Mouse (Mus musculus) ovary, adult 18-20 months (tissue): ENCODE results near the gene Eif4e.
A peak's percentile ranks its signal among the peaks of the same experiment; 100 is the strongest.
"Not testable (repeated sequence)": the region's sequence is repeated elsewhere in the genome, so short reads cannot be mapped to it uniquely, and the experiment has no call there.

ENCODE experiments used
- DNase-seq: peaks from one replicate; pipeline ENCODE4 v3.0.0; 2022; ENCODE audit warnings: low spot score, mixed read lengths

The Eif4e gene

DNA sequence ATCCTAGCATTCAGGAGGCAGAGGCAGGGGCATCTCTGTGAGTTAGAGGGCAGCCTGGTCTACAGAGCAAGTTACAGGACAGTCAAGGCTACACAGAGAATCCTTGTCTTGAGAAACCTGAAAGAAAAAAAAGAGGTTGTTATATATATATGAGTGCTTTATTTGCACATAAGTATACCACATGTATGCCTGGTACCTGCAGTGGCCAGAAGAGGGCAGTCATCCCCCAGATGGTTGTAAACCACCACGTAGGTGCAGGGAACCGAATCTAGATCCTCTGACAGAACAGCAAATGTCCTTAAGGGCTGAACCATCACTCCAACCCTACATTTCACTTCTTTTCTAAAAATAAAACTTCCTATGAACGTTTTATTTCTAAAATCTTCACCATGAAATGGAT lies 8.1 kb upstream of the Eif4e start:
- DNase-seq = no peak

- DNase-seq = no peak
These were observed 6.8 kb upstream of the Eif4e start for GRCm38 (mm10) chr3:138519218-138519617.

GRCm38 (mm10) chr3:138523956-138524355 lies 2.0 kb upstream of the Eif4e start:
- DNase-seq = no peak

DNA sequence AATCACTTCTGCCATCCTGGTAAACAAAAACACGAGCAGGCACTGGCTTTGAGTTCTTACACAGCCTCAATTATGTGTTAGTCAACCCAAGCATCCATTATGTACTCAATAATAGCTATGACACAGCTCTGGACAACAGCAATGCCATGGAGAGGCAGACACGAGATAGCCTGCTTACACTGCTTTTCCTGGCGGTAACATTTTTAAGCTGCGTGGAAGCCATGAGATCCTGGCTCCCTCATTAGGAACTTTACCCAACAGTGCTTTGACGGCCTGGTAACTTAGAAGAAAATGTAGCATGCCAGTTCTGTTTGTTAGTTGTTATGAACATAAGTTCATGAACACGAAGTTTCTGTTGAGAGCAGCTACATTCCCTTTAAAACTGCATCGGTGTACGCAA lies 485 bp upstream of the Eif4e start:
- DNase-seq = no peak

DNA sequence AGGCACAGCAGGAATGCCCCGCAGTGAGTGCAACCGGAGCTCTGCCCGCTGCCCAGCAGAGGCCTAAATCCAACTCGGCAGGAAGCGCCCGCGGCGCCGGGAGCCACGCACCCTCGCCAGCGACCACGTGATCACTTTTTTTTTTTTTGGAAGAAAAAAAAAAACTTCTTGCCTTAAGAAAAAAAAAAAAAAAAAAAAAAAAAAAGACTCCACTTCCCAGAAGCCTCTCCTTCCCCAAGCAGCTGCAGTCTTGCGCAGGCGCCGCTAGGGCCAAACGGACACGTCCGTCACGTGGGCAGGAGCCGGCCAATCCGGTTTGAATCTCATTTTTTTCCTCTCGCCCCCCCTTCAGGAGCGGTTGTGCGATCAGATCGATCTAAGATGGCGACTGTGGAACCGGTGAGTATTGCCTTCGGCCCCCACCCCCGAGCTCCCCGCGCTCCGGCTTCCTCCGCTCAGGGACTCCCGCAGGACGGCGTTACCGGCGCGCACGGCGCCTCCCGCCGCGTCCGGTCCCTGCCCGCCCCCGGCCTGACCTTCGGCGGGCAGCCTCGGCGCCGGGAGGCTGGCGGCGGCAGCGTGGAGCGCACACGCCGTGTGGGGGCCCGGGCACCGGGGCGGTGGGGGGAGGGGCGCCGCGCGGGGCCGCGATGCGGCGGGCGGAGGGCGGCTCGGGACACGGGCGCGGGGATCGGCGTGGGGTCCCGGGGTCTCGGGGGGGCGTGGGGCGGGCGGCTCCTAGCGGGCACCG lies 1.1 kb downstream of the Eif4e start:
- DNase-seq = peak; percentile 99

GRCm38 (mm10) chr3:138527667-138528231 lies 1.8 kb downstream of the Eif4e start:
- DNase-seq = peak; percentile 57

DNA sequence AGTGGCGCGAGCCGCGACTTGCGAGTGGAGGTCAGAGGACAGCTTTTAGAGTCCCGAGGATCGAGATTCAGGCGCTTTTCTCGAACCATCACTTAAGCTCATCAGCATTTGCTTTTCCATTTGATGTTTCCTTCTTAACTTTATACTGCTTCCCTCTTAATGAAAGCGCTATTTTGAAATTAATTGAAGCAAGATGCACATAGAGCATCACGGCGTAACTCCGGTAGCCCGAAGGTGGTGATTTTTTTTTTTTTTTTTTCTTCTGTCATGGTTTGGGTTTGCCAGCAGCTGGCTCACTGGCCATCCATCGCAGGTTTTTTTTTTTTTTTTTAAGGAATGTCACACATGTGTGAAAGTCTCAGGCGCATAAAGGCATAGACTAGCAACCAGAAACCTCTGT lies 2.3 kb downstream of the Eif4e start:
- no peak for DNase-seq

DNA sequence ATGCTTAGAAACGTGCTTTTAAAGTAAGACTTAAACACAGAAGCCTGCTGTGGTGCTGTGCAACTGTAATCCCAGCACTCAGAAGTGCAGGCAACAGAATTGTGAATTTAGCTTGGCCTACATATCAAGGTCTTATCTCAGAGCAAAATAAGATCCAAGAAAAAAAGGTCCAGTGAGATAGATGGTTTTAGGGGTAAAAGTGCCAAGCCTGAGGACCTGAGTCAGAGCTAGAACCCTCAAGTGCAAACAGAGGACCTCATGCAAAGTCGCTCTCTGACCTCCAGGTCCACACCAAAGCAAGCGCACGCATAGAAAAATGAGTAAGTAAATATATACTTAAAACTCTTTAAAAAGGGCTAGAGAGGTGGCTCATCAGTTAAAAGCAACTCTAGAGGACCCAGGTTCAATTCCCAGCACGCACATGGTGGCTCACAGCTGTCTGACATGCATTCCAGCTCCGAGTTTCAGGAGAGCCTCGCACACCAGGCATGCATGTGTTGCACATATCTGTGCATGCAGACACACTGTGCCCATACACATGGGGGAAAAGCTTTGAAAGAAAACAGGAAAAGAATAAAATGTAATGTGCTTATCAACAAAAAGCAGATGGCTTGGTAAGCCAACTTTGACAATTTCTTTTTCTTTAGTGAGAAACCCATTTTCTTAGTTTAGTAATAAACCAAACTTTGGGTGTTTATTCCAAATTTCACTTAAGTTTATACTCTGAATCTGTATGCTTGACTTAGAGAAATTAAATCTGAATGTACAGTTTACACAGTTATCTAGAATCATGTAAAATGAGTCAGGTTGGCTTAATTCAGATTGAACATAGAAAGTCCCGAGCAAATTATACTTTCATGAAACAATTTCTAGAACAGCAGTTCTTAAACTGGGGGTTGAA lies 4.8 kb downstream of the Eif4e start:
- no peak for DNase-seq

- DNase-seq = no peak
These were observed 5.7 kb downstream of the Eif4e start for GRCm38 (mm10) chr3:138531479-138532181.

DNA sequence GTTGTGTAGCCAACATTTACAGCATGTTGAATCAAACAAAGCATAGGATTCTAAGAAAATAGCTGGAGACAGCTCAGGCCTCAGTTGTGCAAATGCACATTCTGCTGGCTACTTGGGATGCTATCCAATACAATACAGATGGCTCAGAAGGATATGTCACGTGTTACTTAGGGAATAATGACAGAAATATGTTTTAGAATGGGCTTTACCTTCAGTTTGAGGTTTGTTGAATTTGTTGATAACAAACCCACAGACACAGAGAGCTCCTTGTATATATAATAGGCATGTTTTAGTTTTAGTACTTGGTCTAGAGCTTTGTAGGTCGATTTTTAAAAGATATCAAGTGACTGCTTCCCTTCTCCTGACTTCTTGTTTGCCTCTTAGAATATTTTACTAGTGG lies 6.8 kb downstream of the Eif4e start:
- DNase-seq = no peak

- no peak for DNase-seq
These were observed 10.1 kb downstream of the Eif4e start for GRCm38 (mm10) chr3:138536031-138536430.

GRCm38 (mm10) chr3:138542621-138543020 lies 16.6 kb downstream of the Eif4e start:
- no peak for DNase-seq

GRCm38 (mm10) chr3:138544117-138544516 lies 18.1 kb downstream of the Eif4e start:
- no peak for DNase-seq

DNA sequence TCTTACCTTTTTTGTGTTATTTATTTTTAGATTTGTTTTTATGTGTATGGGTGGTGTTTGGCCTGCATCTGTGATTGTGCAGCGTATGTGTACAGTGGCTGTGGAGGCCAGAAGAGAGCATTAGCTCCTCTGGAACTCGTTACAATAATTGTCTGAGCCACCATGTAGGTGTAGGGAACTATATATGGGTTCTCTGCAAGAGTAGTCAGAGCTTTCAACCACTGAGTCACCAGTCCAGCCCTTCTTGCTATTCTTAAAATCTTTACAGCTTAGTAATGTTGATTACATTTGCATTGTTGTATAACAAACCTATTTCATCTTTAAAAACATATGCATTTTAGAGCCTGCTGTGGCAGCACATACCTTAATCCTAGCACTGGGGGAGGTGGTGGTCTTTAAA lies 20.7 kb downstream of the Eif4e start:
- DNase-seq = no peak

- no peak for DNase-seq
These were observed 23.1 kb downstream of the Eif4e start for GRCm38 (mm10) chr3:138549045-138549444.

GRCm38 (mm10) chr3:138550336-138551123 lies 24.6 kb downstream of the Eif4e start:
- DNase-seq = no peak

DNA sequence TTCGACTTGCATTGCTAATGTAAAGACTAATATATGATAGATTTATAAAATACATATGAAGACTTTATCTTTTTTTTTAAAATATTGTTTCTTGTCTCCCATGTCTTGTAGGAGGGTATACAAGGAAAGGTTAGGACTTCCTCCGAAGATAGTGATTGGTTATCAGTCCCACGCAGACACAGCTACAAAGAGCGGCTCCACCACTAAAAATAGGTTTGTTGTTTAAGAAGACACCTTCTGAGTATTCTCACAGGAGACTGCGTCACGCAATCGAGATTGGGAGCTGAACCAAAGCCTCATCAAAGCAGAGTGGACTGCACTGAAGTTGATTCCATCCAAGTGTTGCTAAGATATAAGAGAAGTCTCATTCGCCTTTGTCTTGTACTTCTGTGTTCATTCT lies 29.3 kb downstream of the Eif4e start:
- DNase-seq = not testable (repeated sequence)

DNA sequence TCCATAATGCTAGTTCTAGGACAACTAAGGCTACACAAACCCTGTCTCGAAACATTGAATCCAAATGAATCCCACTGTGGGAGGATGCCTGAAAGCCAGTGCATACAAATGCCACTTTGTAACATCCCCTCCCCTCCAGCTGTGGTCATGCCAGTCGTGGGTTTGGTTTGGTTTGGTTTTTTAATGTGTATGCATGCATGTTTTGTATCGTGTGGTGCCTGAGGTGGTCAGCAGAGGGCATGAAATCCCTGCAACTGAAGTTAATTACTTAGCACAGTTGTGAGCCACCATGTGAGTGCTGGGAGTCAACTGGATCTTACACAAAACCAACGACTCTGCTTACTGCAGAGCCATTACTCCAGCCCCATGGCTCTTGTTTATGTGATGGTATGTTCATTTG lies 32.5 kb downstream of the Eif4e start:
- no peak for DNase-seq

GRCm38 (mm10) chr3:138560242-138560641 lies 34.3 kb downstream of the Eif4e start:
- DNase-seq = no peak

GRCm38 (mm10) chr3:138560886-138561285 lies 34.9 kb downstream of the Eif4e start:
- DNase-seq = no peak

GRCm38 (mm10) chr3:138578867-138579266 lies 52.9 kb downstream of the Eif4e start:
- DNase-seq = no peak
